Mouse (Mus musculus) cerebellum, adult 18-20 months (tissue): ENCODE data around the gene Sp7.
A peak's percentile ranks its signal among the peaks of the same experiment; 100 is the strongest.

Experiments
- DNase-seq, 2 experiments: peaks; one replicate each; pipeline ENCODE4 v3.0.0; 2021

Sp7 gene

DNA sequence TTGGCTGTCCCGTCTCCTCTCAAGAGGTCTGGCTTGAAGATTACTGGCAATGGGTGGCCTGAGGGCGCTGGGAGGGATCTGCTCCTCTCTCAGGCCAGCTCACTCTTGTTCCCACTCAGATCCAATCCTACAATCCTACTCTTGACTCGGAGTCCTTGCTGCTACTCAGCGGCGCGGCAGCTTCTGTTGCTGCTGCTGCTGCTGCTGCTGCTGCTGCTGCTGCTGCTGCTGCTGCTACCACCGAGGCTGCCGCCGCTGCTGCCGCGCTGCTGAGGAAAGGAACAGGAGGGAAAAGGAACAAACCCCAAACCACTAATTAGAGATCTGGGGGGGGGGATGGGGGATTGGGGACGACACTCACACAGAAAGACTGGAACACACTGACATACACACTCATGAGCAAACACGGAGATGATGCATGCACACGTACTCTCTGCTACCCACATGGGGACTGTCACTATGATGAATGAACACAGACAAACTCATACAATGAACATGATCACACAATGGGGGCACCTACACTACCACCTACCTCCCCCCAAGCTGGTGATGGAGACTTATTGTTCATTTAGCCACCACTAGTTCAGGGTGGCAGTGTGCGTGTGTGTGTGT lies at the start of gene Sp7:
Gene Sp7, minus strand, starts transcription at position 450 of the 612 bp plus-strand sequence.
- no peak for DNase-seq

DNA sequence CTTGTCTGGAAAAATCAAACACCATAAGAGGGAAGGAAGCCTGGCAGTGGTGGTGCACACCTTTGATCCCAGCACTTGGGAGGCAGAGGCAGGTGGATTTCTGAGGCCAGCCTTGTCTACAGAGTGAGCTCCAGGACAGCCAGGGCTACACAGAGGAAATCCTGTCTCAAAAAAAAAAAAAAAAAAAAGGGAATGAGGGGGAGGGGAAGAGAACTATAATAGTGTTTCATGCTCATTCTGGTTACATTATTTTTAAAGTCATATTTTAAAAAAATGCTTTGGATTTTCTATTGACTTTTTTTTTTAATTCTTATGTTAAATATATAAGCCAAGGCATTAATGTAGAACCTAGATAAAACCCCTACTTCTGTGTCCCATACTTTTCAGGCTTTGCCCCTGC lies 46.7 kb upstream of the Sp7 start:
- no peak for DNase-seq

GRCm38 (mm10) chr15:102411077-102411476 lies 44.1 kb upstream of the Sp7 start:
- no peak for DNase-seq

GRCm38 (mm10) chr15:102409286-102409685 lies 42.3 kb upstream of the Sp7 start:
- no peak for DNase-seq

DNA sequence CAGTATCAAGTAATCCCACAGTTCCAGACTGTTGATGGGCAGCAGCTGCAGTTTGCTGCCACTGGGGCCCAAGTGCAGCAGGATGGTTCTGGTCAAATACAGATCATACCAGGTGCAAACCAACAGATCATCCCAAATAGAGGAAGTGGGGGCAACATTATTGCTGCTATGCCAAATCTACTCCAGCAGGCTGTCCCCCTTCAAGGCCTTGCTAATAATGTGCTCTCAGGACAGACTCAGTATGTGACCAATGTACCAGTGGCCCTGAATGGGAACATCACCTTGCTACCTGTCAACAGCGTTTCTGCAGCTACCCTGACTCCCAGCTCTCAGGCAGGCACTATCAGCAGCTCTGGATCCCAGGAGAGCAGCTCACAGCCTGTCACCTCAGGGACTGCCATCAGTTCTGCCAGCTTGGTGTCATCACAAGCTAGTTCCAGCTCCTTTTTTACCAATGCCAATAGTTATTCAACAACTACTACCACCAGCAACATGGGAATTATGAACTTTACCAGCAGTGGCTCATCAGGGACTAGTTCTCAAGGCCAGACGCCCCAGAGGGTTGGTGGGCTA lies 41.7 kb upstream of the Sp7 start:
- DNase-seq, result no peak

- no peak for DNase-seq
These were observed 40.9 kb upstream of the Sp7 start for GRCm38 (mm10) chr15:102407681-102408557.

DNA sequence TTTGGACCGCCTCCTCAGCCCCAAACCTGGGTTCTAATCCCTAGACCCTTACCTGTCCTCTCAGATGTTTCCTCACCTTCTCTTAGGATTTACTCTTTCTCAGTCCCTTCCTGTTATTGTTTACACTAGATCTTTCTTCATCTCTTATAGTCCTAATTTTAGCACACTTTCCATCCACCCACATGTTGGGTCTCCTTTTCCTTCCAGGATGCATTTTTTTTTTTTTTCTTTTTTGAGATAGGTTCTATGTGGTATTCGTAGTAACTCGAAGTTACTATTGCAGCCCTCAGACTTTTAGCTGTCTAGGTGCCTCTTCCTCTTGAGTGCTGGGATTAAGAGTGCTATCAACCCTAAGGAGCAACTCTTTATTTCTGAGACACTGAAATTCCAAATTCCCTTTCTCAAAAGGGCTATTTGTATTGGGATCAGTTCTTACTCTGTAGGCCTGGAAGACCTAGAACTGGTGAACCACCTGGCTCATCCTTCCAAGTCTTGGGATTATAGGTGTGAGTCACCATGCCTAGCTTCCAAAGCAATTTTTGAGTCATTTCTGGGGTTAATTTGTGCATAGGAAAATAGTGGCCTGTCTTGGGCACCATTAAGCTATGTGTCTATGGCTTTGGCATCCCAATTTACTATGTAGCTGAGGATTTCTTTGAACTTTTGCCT lies 40.1 kb upstream of the Sp7 start:
- no peak for DNase-seq

GRCm38 (mm10) chr15:102406196-102406911 lies 39.4 kb upstream of the Sp7 start:
- DNase-seq, result peak; percentile 60 to 75

DNA sequence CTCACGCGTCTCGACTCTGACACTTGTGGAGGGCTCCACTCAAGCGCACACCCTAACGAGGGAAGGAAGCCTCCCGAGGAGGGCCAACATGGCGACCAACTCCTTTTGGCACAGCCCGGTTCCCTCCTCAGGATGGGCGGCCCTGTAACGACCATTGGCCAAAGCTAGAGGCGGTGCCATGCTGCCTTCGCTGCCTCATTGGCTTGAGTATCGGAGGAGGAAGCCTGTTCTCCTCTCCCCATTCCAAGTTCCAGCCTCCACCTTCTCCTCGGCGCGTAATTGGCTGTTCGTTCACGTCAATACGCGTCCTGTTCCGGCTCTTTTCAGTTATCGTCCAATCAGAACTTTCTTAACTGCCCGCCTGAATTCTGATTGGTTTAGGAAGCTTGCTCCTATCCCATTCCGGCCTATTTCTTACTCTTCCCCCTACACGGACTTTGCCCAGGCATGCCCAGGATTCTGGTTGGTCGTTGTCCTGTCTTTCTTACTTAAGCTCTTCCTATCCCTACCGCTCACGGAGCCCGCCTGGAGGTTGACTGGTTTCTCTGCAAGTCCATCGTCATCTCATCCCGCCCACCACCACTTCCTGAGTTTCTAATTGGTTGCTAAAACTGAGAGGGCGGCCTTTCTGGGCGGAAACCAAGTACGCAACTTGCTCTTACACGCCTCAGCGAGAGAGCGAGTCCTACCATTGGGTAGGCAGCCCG lies 38.7 kb upstream of the Sp7 start, which contains the start of gene Sp1:
Gene Sp1, plus strand, starts transcription at position 655 of the 707 bp plus-strand sequence.
- DNase-seq, result peak; percentile 96 to 99

GRCm38 (mm10) chr15:102404608-102405488 lies 37.9 kb upstream of the Sp7 start:
- DNase-seq, result no peak

DNA sequence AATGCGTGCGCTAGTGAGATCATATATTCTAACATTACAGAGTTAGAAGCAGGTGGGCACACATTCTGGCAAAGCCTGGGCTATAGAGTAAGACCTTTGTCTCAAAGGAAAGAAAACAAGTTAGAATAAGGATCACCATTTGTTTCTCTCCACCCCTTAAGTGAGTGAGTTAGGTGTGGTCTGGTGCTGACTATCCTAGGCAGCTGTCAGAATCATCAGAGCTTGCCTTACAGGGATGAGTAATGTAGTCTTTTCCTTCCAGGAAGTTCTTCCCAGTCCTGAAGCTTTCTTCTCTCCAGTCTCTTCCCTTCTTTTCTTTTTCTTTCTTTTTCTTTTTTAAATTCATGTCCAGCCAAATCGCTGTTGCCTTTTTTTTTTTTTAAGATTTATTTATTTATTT lies 35.2 kb upstream of the Sp7 start:
- DNase-seq, result no peak

DNA sequence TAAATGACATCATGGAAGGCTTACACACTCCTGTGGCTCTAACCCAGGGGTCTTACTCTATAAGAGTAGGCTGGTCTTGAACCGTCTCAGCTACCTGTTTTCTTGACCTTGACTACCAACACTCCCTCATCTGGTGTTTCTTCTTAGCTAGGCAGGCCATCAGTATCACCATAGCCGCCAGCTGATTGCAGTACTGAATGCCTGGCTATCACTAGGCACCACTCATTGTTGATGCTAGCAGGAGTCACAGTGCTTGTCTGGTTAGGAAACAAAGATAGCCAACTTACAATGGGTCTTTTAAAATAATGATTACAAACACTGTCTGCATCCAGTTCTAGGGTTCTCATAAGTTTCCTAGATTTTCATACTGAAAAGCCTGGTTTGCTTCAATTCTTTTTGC lies 34.3 kb upstream of the Sp7 start:
- DNase-seq, result no peak

DNA sequence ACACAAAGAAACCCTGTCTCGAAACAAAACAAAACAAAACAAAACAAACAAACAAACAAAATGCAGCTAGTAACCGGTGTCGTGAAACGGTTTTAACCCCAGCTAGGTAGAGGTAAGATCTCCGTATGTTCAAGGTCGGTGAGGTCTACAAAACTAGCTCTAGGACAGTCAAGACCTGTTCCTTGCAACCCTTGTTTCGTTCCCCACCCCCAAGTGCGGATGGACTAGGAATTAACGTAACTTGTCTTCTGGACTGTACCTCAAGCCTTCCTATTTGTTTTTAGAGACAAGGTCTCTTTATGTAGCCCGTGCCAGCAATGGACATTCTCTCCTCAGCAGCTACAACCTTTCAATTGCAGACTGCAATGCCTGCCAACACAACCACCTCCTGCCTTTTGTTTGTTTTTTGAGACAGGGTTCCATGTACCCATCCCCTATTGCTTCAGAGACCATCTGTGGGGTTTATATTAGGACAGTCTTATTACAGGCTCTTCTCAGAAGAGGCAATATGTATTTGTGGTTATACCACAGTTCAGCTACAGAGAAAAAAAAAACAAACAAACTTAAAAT lies 33.6 kb upstream of the Sp7 start:
- DNase-seq, result no peak

DNA sequence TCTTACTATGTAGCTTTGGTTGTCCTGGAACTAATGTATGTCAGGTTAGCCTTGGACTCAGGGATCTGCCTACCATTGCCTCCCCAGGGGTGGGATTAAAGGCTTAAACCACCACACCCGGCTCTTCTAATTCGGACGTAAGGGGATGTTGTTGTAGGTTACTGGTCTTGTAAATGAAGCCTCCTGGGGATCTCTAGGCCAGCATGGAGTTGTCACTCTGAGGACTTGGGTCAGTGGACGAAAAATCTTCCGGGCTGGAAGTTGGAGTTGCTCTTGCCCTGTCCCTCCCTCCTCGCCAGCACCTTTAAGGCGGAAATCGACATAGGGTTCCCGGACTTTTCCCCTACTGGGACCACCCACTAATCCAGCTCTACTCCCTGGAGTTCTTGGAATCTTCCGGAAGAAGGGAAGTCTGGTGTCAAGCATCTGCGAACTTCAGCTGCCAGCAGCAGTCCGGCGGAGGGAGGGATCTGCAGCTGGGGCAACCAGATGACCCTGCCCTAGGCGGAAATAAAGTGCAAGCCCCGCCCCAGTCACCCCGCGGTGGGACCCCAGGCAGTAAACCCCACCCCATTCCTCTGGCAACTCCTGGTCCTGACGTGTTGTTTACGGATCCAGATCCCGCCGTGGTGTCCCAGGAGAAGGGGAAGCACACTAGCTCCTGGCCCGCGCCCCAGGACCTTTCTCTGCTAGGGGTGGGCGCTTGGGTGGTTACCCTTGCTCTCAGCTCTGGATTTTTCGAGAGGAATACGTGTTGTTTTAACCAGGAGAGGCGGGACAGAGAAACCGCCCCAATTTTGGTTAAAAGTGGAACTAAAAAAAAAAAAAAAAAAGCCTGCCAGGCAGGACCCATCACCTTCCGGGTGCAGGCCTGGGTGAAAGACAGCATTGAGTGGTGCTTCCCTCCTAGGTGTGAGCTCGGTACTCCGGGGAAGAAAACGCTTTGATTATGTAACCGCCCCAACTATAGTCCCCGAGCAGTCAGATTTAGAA lies 32.5 kb upstream of the Sp7 start:
- DNase-seq, result peak; percentile 60 to 61

GRCm38 (mm10) chr15:102398629-102399028 lies 31.6 kb upstream of the Sp7 start:
- no peak for DNase-seq

- no peak for DNase-seq
These were observed 28.1 kb upstream of the Sp7 start for GRCm38 (mm10) chr15:102395061-102395460.

GRCm38 (mm10) chr15:102393584-102394014 lies 26.6 kb upstream of the Sp7 start:
- no peak for DNase-seq

DNA sequence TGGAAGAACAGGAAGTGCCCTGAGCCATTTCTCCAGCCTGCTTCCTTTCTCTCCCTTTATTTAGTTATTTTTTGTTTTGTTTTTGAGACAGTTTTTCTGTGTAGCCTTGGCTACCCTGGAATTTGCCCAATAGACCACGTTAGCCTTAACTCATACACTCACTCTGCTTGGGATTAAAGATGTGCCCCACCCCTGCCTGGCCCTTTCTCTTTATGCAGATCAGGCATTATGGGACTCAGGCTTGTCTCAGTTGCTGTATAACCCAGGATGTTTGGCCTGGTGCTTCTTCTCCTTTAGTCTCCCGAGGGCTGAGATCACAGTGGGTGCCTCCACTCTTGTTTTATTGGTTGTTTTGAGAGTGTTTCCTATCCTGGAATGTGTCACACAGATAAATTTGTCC lies 25.5 kb upstream of the Sp7 start:
- no peak for DNase-seq

DNA sequence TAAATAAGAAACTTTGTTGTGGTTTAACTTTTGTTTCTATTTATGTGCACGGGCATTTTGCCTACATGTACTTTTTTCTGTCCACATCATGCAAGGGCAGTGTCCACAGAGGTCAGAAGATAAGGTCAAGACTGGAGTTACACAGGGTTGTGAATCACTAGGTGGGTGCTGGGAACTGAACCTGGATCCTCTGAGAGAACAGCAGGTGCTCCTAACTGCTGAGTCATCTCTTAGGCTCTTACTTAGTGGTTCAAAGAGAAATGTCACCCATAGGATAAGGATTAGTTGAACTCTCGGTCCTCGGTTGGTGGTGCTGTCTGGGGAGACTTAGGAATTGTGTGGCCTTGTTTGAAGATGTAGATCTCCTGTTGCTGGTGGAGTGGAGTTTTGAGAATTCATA lies 22.0 kb upstream of the Sp7 start:
- DNase-seq, result no peak
